Mouse (Mus musculus): ENCODE data around the gene Pqlc3. TPM values are rescaled to one million over a fixed set of nuclear protein-coding genes. Genes with fewer than 3 reads are reported as not detected.

Pqlc3 gene
- 4.3 and 5.9 TPM in 2 replicates for polyA plus RNA-seq (2015; fragmentation: Nextera tagmentation; extraction: Ambion mirVana)

DNA sequence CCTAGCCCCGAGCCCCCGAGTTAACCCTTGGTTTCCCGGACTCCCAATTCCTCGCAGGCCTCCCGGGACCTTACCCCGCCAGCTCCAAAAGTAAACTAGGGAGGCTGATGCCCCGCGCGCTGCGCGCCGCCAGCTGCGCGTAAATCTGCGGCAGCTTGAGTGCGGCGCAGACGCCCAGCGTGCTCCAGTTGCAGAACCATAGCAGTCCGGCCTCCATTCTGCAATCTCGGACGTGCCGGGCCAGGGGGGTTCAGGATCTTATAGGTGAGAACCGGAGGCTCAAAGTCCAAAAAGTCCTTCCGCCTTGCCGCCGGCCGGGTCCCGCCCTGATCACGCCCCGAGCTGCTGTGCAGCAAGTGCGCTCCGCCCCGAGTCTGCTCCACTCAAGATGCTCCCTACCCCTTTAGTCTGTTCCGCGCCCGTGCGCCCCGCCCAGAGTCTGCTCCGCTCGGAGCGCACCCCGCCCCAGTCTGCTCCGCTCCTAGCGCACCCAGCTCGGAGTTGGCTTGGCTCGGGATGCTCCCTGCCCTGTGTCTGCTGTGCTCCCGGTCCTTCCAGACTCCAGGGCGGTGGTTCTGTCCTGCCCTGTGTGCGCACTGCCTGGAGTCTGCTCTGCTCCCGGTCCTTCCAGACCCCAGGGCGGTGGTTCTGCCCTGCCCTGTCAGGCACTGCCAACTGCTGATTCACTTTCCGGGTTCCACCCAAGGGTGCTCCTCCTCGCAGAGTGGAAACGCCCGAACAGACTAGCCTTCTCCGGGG lies at the start of gene Pqlc3:
Gene Pqlc3, minus strand, starts transcription at position 670 of the 759 bp plus-strand sequence.
- H3K4me2 ChIP-seq (ENCODE audit: low read depth, low read length): peak within 1 kb of the TSS; percentile 88
- no peaks in the 10 kb centered on the region for H3K9me3 ChIP-seq (replicated peaks; ENCODE audit: control insufficient read depth, low read length)
- under 1% methylated on average over 57 of the region's 57 CpGs for WGBS (ENCODE audit: insufficient replicate concordance)
- H3K27me3 ChIP-seq (ENCODE audit: control insufficient read depth, insufficient read depth, low read depth, low read length): peaks cover 15% of the 10 kb centered on the region
- peak within 1 kb of the TSS; percentile 67 for H3K9ac ChIP-seq (ENCODE audit: low read depth, low read length)
- peak within 1 kb of the TSS; percentile 84 for H3K27ac ChIP-seq (ENCODE audit: low read length)
- H3K4me3 ChIP-seq (ENCODE audit: low read depth, low read length): peak within 1 kb of the TSS; percentile 73
- ATAC-seq (ENCODE audit: low read depth): peak; percentile 97
- H3K36me3 ChIP-seq (ENCODE audit: control insufficient read depth, insufficient read depth): no peaks in the 10 kb centered on the region; the same call in 1 of the 2 replicates
- peaks cover 27% of the 10 kb centered on the region for H3K4me1 ChIP-seq (ENCODE audit: control insufficient read depth, low read depth, low read length)

DNA sequence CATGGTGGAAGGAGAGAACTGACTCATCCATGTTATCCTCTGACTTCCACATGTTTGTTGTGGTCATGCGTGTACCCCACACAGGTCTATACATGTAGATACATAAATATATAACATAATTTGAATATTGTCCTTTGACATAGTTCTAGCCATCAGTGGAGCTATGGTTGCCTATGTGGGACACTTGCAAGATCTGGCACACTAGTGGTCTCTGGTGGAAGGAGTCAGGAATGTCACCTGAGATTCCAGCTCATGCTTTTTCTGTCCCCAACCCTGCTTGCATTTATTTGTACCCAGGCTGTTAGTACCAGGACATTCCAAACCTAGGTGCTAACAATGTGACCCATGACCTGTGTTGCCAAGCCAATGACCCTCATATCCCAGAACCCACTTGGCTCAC lies 49.6 kb upstream of the Pqlc3 start:
- Histone ChIP-seq H3K27me3 (ENCODE audit: control insufficient read depth, insufficient read depth, low read depth, low read length) (no peaks in the 10 kb centered on the region), H3K9ac (ENCODE audit: low read depth, low read length) (no peak overlapping the region), H3K9me3 (replicated peaks; ENCODE audit: control insufficient read depth, low read length) (no peaks in the 10 kb centered on the region), H3K4me2 (ENCODE audit: low read depth, low read length) (no peak overlapping the region), H3K36me3 (ENCODE audit: control insufficient read depth, insufficient read depth) (no peaks in the 10 kb centered on the region), H3K4me1 (ENCODE audit: control insufficient read depth, low read depth, low read length) (no peaks in the 10 kb centered on the region), H3K27ac (ENCODE audit: low read length) (no peak overlapping the region), H3K4me3 (ENCODE audit: low read depth, low read length) (no peak overlapping the region)
- ATAC-seq (ENCODE audit: low read depth): no peak
- 58% methylated on average over 1 of the region's 1 CpGs for WGBS (ENCODE audit: insufficient replicate concordance)

DNA sequence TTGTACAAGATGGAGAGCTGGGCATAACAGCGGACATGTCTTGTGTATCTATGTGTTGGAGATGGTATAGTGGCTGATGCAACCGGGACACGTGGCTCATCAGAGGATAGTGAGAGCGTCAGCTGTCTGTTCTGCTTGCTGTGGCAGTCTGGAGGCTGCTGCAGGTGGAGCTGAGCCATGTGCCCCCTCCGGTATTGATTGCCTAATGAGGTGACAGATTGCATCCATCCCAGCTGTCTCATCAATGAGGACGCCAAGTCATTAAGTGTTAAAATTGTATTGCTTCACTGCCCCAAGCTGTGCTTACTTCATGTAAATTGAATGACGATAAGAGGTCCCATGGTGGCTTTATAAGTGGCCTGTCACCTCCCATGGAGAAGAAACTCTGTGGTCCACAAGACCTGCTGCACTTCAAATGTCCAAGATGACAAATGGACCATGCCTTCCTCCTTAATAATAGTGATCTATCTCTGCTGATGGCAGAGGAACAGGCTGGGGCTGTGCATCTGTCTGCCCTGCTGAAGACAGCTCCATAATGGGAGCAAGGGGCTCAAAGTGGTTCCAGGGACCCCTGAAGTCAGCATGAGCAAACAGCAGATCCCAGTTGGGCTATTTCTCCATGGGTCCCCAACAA lies 48.9 kb upstream of the Pqlc3 start:
- no peaks in the 10 kb centered on the region for H3K36me3 ChIP-seq (ENCODE audit: control insufficient read depth, insufficient read depth)
- WGBS (ENCODE audit: insufficient replicate concordance): 60% methylated on average over 7 of the region's 7 CpGs
- no peak for ATAC-seq (ENCODE audit: low read depth)

DNA sequence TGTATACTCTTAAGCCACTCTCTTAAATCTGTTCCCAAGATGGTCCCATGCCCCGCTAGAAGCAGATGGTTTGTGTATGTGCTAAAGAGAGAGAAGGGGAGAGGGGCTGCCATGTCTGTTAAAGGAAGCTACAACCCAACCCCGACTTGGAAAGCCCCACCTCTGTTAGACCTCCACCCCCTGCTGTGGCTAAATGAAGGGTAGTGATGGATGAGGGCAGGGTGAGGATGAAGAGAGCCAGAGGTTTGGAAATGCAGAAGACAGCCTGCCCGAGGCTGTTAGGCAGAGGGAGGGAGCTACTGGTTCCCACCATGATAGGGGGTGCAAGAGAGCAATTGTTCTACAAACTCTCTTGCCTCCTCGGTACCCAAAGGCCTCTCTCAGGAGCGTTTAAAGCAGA lies 43.1 kb upstream of the Pqlc3 start:
- 37% methylated on average over 5 of the region's 5 CpGs for WGBS (ENCODE audit: insufficient replicate concordance)

More for the DNA sequence above, 48.9 kb upstream of the Pqlc3 start:
- H3K27me3 ChIP-seq (ENCODE audit: control insufficient read depth, insufficient read depth, low read depth, low read length): no peaks in the 10 kb centered on the region
- no peak overlapping the region for H3K27ac ChIP-seq (ENCODE audit: low read length)
- no peaks in the 10 kb centered on the region for H3K9me3 ChIP-seq (replicated peaks; ENCODE audit: control insufficient read depth, low read length)
- no peak overlapping the region for H3K4me3 ChIP-seq (ENCODE audit: low read depth, low read length)
- H3K4me1 ChIP-seq (ENCODE audit: control insufficient read depth, low read depth, low read length): no peaks in the 10 kb centered on the region
- no peak overlapping the region for H3K4me2 ChIP-seq (ENCODE audit: low read depth, low read length)
- H3K9ac ChIP-seq (ENCODE audit: low read depth, low read length): no peak overlapping the region

DNA sequence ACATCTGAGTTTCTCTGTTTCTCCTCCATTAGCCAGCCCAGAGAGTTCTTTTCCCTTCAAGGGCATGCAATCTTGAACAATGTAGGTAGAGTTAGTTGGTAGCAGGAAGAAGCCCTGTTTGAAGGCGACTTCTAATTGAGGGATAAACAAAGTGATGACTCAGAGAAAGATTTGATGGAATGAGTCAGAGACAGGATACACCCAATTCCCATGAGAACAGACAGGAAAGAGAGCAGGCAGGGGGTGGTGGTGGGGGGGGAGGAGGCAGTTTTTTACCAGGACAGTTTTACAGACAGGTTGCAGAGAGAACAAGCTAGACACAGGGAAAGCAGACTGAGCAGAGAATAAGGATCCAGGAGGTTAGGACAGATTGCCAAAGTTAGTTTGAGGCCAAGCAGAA lies 40.4 kb upstream of the Pqlc3 start:
- Histone ChIP-seq H3K9ac (ENCODE audit: low read depth, low read length) (no peak overlapping the region), H3K27me3 (ENCODE audit: control insufficient read depth, insufficient read depth, low read depth, low read length) (no peaks in the 10 kb centered on the region), H3K27ac (ENCODE audit: low read length) (no peak overlapping the region), H3K4me2 (ENCODE audit: low read depth, low read length) (no peak overlapping the region), H3K9me3 (replicated peaks; ENCODE audit: control insufficient read depth, low read length) (no peaks in the 10 kb centered on the region), H3K4me3 (ENCODE audit: low read depth, low read length) (no peak overlapping the region), H3K4me1 (ENCODE audit: control insufficient read depth, low read depth, low read length) (no peaks in the 10 kb centered on the region), H3K36me3 (ENCODE audit: control insufficient read depth, insufficient read depth) (no peaks in the 10 kb centered on the region)
- WGBS (ENCODE audit: insufficient replicate concordance): 16% methylated on average over 1 of the region's 1 CpGs
- ATAC-seq (ENCODE audit: low read depth): no peak

More for the DNA sequence above, 43.1 kb upstream of the Pqlc3 start:
- H3K4me2 ChIP-seq (ENCODE audit: low read depth, low read length): no peak overlapping the region
- H3K9ac ChIP-seq (ENCODE audit: low read depth, low read length): no peak overlapping the region
- H3K27me3 ChIP-seq (ENCODE audit: control insufficient read depth, insufficient read depth, low read depth, low read length): no peaks in the 10 kb centered on the region
- H3K4me3 ChIP-seq (ENCODE audit: low read depth, low read length): no peak overlapping the region
- H3K27ac ChIP-seq (ENCODE audit: low read length): no peak overlapping the region
- no peak for ATAC-seq (ENCODE audit: low read depth)
- no peaks in the 10 kb centered on the region for H3K36me3 ChIP-seq (ENCODE audit: control insufficient read depth, insufficient read depth)
- H3K4me1 ChIP-seq (ENCODE audit: control insufficient read depth, low read depth, low read length): no peaks in the 10 kb centered on the region
- no peaks in the 10 kb centered on the region for H3K9me3 ChIP-seq (replicated peaks; ENCODE audit: control insufficient read depth, low read length)

- WGBS (ENCODE audit: insufficient replicate concordance): 41% methylated on average over 2 of the region's 2 CpGs
- Histone ChIP-seq H3K4me1 (ENCODE audit: control insufficient read depth, low read depth, low read length) (no peaks in the 10 kb centered on the region), H3K27me3 (ENCODE audit: control insufficient read depth, insufficient read depth, low read depth, low read length) (no peaks in the 10 kb centered on the region), H3K9ac (ENCODE audit: low read depth, low read length) (no peak overlapping the region), H3K9me3 (replicated peaks; ENCODE audit: control insufficient read depth, low read length) (no peaks in the 10 kb centered on the region), H3K4me3 (ENCODE audit: low read depth, low read length) (no peak overlapping the region), H3K4me2 (ENCODE audit: low read depth, low read length) (no peak overlapping the region), H3K27ac (ENCODE audit: low read length) (no peak overlapping the region), H3K36me3 (ENCODE audit: control insufficient read depth, insufficient read depth) (no peaks in the 10 kb centered on the region)
- no peak for ATAC-seq (ENCODE audit: low read depth)
Observed at GRCm38 (mm10) chr12:17039415-17039814, 39.2 kb upstream of the Pqlc3 start.

- no peaks in the 10 kb centered on the region for H3K27me3 ChIP-seq (ENCODE audit: control insufficient read depth, insufficient read depth, low read depth, low read length)
- H3K36me3 ChIP-seq (ENCODE audit: control insufficient read depth, insufficient read depth): no peaks in the 10 kb centered on the region
- H3K9me3 ChIP-seq (replicated peaks; ENCODE audit: control insufficient read depth, low read length): no peaks in the 10 kb centered on the region
- H3K4me3 ChIP-seq (ENCODE audit: low read depth, low read length): no peak overlapping the region
- no peak overlapping the region for H3K9ac ChIP-seq (ENCODE audit: low read depth, low read length)
- H3K27ac ChIP-seq (ENCODE audit: low read length): no peak overlapping the region
- no peaks in the 10 kb centered on the region for H3K4me1 ChIP-seq (ENCODE audit: control insufficient read depth, low read depth, low read length)
- WGBS (ENCODE audit: insufficient replicate concordance): 73% methylated on average over 6 of the region's 6 CpGs
- no peak overlapping the region for H3K4me2 ChIP-seq (ENCODE audit: low read depth, low read length)
- no peak for ATAC-seq (ENCODE audit: low read depth)
Observed at GRCm38 (mm10) chr12:17038246-17038645, 38.0 kb upstream of the Pqlc3 start.

- 43% methylated on average over 14 of the region's 14 CpGs for WGBS (ENCODE audit: insufficient replicate concordance)
- no peak for ATAC-seq (ENCODE audit: low read depth)
- no peak overlapping the region for H3K4me2 ChIP-seq (ENCODE audit: low read depth, low read length)
Observed at GRCm38 (mm10) chr12:17037053-17037610, 36.9 kb upstream of the Pqlc3 start.

GRCm38 (mm10) chr12:17036532-17036931 lies 36.3 kb upstream of the Pqlc3 start:
- ATAC-seq (ENCODE audit: low read depth): no peak
- no peaks in the 10 kb centered on the region for H3K4me1 ChIP-seq (ENCODE audit: control insufficient read depth, low read depth, low read length)
- 44% methylated on average over 9 of the region's 9 CpGs for WGBS (ENCODE audit: insufficient replicate concordance)
- no peak overlapping the region for H3K9ac ChIP-seq (ENCODE audit: low read depth, low read length)
- H3K4me3 ChIP-seq (ENCODE audit: low read depth, low read length): no peak overlapping the region
- H3K27ac ChIP-seq (ENCODE audit: low read length): no peak overlapping the region
- no peak overlapping the region for H3K4me2 ChIP-seq (ENCODE audit: low read depth, low read length)
- no peaks in the 10 kb centered on the region for H3K36me3 ChIP-seq (ENCODE audit: control insufficient read depth, insufficient read depth)
- H3K27me3 ChIP-seq (ENCODE audit: control insufficient read depth, insufficient read depth, low read depth, low read length): no peaks in the 10 kb centered on the region
- no peaks in the 10 kb centered on the region for H3K9me3 ChIP-seq (replicated peaks; ENCODE audit: control insufficient read depth, low read length)

More at GRCm38 (mm10) chr12:17037053-17037610, 36.9 kb upstream of the Pqlc3 start:
- H3K36me3 ChIP-seq (ENCODE audit: control insufficient read depth, insufficient read depth): no peaks in the 10 kb centered on the region
- H3K27ac ChIP-seq (ENCODE audit: low read length): no peak overlapping the region
- no peaks in the 10 kb centered on the region for H3K27me3 ChIP-seq (ENCODE audit: control insufficient read depth, insufficient read depth, low read depth, low read length)
- no peak overlapping the region for H3K9ac ChIP-seq (ENCODE audit: low read depth, low read length)
- H3K4me3 ChIP-seq (ENCODE audit: low read depth, low read length): no peak overlapping the region
- H3K9me3 ChIP-seq (replicated peaks; ENCODE audit: control insufficient read depth, low read length): no peaks in the 10 kb centered on the region
- no peaks in the 10 kb centered on the region for H3K4me1 ChIP-seq (ENCODE audit: control insufficient read depth, low read depth, low read length)
